Mouse (Mus musculus): Measurements from ENCODE around the gene Tbpl1.

GRCm38 (mm10) chr10:22746334-22747322, 14.9 kb upstream of the Tbpl1 start:
- no peak for TF ChIP-seq CTCF (IDR thresholded peaks at IDR 0.05)
- TF ChIP-seq EP300 (IDR thresholded peaks at IDR 0.05) = no peak

Data from lung, postnatal 0 days (tissue).